Mouse (Mus musculus) spleen, adult 2 months (tissue): ENCODE measurements around the gene Arhgef12. TPM values are rescaled to one million over a fixed set of nuclear protein-coding genes. Genes with fewer than 3 reads are reported as not detected.

ENCODE experiments used
- DNase-seq, 2 experiments: peaks; one replicate each; pipeline versions ENCODE4 v3.0.0 to v3.0.0-alpha.2; 2012 to 2021; ENCODE audit warnings: low spot score in 2 of 2, low read depth in 1 of 2
- H3K27ac ChIP-seq: fragments of 200-500 bp; 2 replicates; pipeline ENCODE4 v1.5.1; 2012; ENCODE audit warnings: low read length, inconsistent platforms; ENCODE audit not compliant: insufficient read depth
- H3K27me3 ChIP-seq: fragments of 200-500 bp; 2 replicates; pipeline ENCODE4 v1.6.1; 2012; ENCODE audit warnings: mild to moderate bottlenecking, moderate library complexity, low read length, inconsistent platforms; ENCODE audit not compliant: control insufficient read depth, insufficient read depth
- H3K36me3 ChIP-seq: fragments of 200-500 bp; 2 replicates; pipeline ENCODE4 v1.6.1; 2012; ENCODE audit warnings: mild to moderate bottlenecking, low read length, inconsistent platforms; ENCODE audit not compliant: control insufficient read depth, insufficient read depth
- H3K4me1 ChIP-seq: fragments of 200-500 bp; 2 replicates; pipeline ENCODE4 v1.6.1; 2011; ENCODE audit warnings: inconsistent platforms; ENCODE audit not compliant: control insufficient read depth, insufficient read depth, insufficient read length
- H3K4me3 ChIP-seq: fragments of 200-500 bp; 2 replicates; pipeline ENCODE4 v1.5.1; 2011; ENCODE audit warnings: mild to moderate bottlenecking, inconsistent platforms; ENCODE audit not compliant: insufficient read depth, insufficient read length; ENCODE audit errors: extremely low read depth
- CTCF ChIP-seq: fragments of 200-500 bp; IDR thresholded peaks from 2 replicates; pipeline ENCODE4 v1.5.1; 2011; ENCODE audit warnings: mild to moderate bottlenecking, inconsistent platforms; ENCODE audit not compliant: insufficient read depth, insufficient read length, insufficient replicate concordance; ENCODE audit errors: extremely low read depth
- POLR2A ChIP-seq: fragments of 200-500 bp; IDR thresholded peaks from 2 replicates; pipeline ENCODE4 v1.6.1; 2011; ENCODE audit warnings: low read depth, low read length, inconsistent platforms
- WGBS: fragments of 180-500 bp; shearing (Covaris S2); methylation state at CpG from one replicate; pipeline ENCODE4 v1.1.7; 2018; 5-methylcytosine and 5-hydroxymethylcytosine counted together
- polyA plus RNA-seq: library from polyadenylated mRNA; depleted of rRNA; stranded (reverse); fragments of >200 nt; gene quantifications from 2 replicates; pipeline ENCODE4 v1.2.3, GENCODE M21; 2012

The Arhgef12 gene
- polyA plus RNA-seq, 1 experiment: 9.0 TPM

GRCm38 (mm10) chr9:43144206-43144810, 37.3 kb upstream of the Arhgef12 start:
- no peak for TF ChIP-seq POLR2A
- TF ChIP-seq CTCF: no peak
- Histone ChIP-seq H3K27me3 (peaks cover 1% of the 10 kb centered on the region; the same call in 1 of the 2 replicates), H3K27ac (no peak overlapping the region), H3K36me3 (no peaks in the 10 kb centered on the region), H3K4me1 (no peaks in the 10 kb centered on the region), H3K4me3 (no peak overlapping the region)
- 80% methylated on average over 12 of the region's 12 CpGs for WGBS
- no peak for DNase-seq

- 6% methylated on average over 4 of the region's 4 CpGs for WGBS
- Histone ChIP-seq H3K4me1 (no peaks in the 10 kb centered on the region), H3K4me3 (no peak overlapping the region), H3K27me3 (peaks cover 1% of the 10 kb centered on the region; the same call in 1 of the 2 replicates), H3K27ac (no peak overlapping the region), H3K36me3 (no peaks in the 10 kb centered on the region)
- DNase-seq: peak in 1 of 2 experiments; percentile 19
- TF ChIP-seq CTCF: peak; percentile 57; the same call in 1 of the 2 replicates
- no peak for TF ChIP-seq POLR2A
These were observed 34.8 kb upstream of the Arhgef12 start for GRCm38 (mm10) chr9:43141839-43142238.

GRCm38 (mm10) chr9:43133525-43133924, 26.5 kb upstream of the Arhgef12 start:
- DNase-seq: no peak
- Histone ChIP-seq H3K4me3 (no peak overlapping the region), H3K27me3 (no peaks in the 10 kb centered on the region), H3K4me1 (no peaks in the 10 kb centered on the region), H3K27ac (no peak overlapping the region), H3K36me3 (no peaks in the 10 kb centered on the region)
- TF ChIP-seq POLR2A (no peak), CTCF (no peak)
- WGBS: 66% methylated on average over 3 of the region's 3 CpGs

GRCm38 (mm10) chr9:43132380-43132779, 25.3 kb upstream of the Arhgef12 start:
- WGBS: 34% methylated on average over 4 of the region's 4 CpGs
- Histone ChIP-seq H3K36me3 (no peaks in the 10 kb centered on the region), H3K4me3 (no peak overlapping the region), H3K27me3 (no peaks in the 10 kb centered on the region), H3K4me1 (no peaks in the 10 kb centered on the region), H3K27ac (no peak overlapping the region)
- TF ChIP-seq POLR2A (no peak), CTCF (no peak)
- DNase-seq: no peak

DNA sequence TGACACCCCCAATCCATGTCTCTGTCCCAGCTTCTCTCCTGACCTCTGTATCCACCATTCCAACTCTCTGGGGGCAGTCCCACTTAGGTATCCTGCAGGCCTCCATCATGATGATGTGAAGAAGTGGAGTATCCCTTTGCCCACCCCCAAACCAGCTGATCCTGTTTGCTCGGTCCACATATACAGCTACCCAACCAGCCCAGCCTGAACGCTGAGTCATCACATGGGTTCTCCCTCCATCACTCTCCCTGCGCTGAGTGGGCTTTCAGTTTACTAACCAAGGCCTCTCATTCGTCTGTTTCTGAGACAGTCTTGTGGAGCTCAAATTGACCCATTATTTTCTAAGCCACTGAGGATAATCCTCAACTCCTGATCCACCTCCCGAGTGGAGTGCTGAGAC, 24.9 kb upstream of the Arhgef12 start:
- DNase-seq: no peak
- H3K4me1 ChIP-seq: no peaks in the 10 kb centered on the region
- WGBS: 70% methylated on average over 5 of the region's 5 CpGs
- TF ChIP-seq CTCF (no peak), POLR2A (no peak)
- no peaks in the 10 kb centered on the region for H3K36me3 ChIP-seq
- H3K4me3 ChIP-seq: no peak overlapping the region
- H3K27me3 ChIP-seq: no peaks in the 10 kb centered on the region
- no peak overlapping the region for H3K27ac ChIP-seq

- H3K27me3 ChIP-seq: no peaks in the 10 kb centered on the region
- H3K36me3 ChIP-seq: no peaks in the 10 kb centered on the region
- no peak for DNase-seq
- H3K4me1 ChIP-seq: no peaks in the 10 kb centered on the region
- 95% methylated on average over 2 of the region's 2 CpGs for WGBS
- H3K4me3 ChIP-seq: no peak overlapping the region
- H3K27ac ChIP-seq: no peak overlapping the region
- TF ChIP-seq POLR2A: no peak
These were observed 23.6 kb upstream of the Arhgef12 start for GRCm38 (mm10) chr9:43130684-43131083.

- H3K27me3 ChIP-seq: no peaks in the 10 kb centered on the region
- no peaks in the 10 kb centered on the region for H3K36me3 ChIP-seq
- 75% methylated on average over 10 of the region's 10 CpGs for WGBS
- no peaks in the 10 kb centered on the region for H3K4me1 ChIP-seq
- TF ChIP-seq CTCF: no peak
- no peak for TF ChIP-seq POLR2A
- H3K4me3 ChIP-seq: no peak overlapping the region
- peak overlapping the region; percentile 21; the same call in 1 of the 2 replicates for H3K27ac ChIP-seq
- no peak for DNase-seq
These were observed 20.2 kb upstream of the Arhgef12 start for GRCm38 (mm10) chr9:43127101-43127787.
